Mouse (Mus musculus) heart, embryonic 16.5 days (tissue): ENCODE results near the gene Gm5485. TPM values are rescaled to one million over a fixed set of nuclear protein-coding genes. Genes with fewer than 3 reads are reported as not detected.

Experiments used
- ATAC-seq: fragments of 200-750 bp; cut with Nextera tagmentation; replicated peaks from 2 replicates; pipeline ENCODE4 v1.8.0; 2017; ENCODE audit warnings: moderate number of reproducible peaks; ENCODE audit not compliant: insufficient read depth, low FRiP score; ENCODE audit errors: extremely low read depth
- H3K27ac ChIP-seq: fragments of 300-500 bp; sonication (generic); 2 replicates; pipeline ENCODE4 v1.5.1; 2014; ENCODE audit warnings: mild to moderate bottlenecking, low read length, control low read depth, moderate library complexity
- H3K27me3 ChIP-seq: fragments of 300-500 bp; sonication (generic); 2 replicates; pipeline ENCODE4 v1.6.1; 2014; ENCODE audit warnings: low read length, mixed read lengths; ENCODE audit not compliant: control insufficient read depth, insufficient read depth
- H3K36me3 ChIP-seq: fragments of 300-500 bp; sonication (generic); 2 replicates; pipeline ENCODE4 v1.6.1; 2014; ENCODE audit not compliant: control insufficient read depth, insufficient read depth
- H3K4me1 ChIP-seq: fragments of 300-500 bp; sonication (generic); 2 replicates; pipeline ENCODE4 v1.6.1; 2014; ENCODE audit warnings: low read length, mixed read lengths; ENCODE audit not compliant: control insufficient read depth, insufficient read depth
- H3K4me2 ChIP-seq: fragments of 300-500 bp; sonication (generic); 2 replicates; pipeline ENCODE4 v1.6.1; 2014; ENCODE audit warnings: low read depth, mild to moderate bottlenecking, control low read depth, low read length
- H3K4me3 ChIP-seq: fragments of 300-500 bp; sonication (generic); 2 replicates; pipeline ENCODE4 v1.5.1; 2014; ENCODE audit warnings: mild to moderate bottlenecking, control low read depth, low read length
- H3K9ac ChIP-seq: fragments of 300-500 bp; sonication (generic); 2 replicates; pipeline ENCODE4 v1.6.1; 2014; ENCODE audit warnings: low read length, control low read depth
- H3K9me3 ChIP-seq: fragments of 300-500 bp; sonication (generic); replicated peaks from 2 replicates; pipeline ENCODE4 v1.6.1; 2016; ENCODE audit warnings: low read length; ENCODE audit not compliant: control insufficient read depth
- WGBS: fragments of 180-500 bp; shearing (Covaris S2); extraction: QIAGEN DNeasy Blood & Tissue Kit; methylation state at CpG from one replicate; pipeline ENCODE4 v1.1.7; 2014; 5-methylcytosine and 5-hydroxymethylcytosine counted together
- polyA plus RNA-seq: library from polyadenylated mRNA; unstranded; fragments of >200 nt; fragmentation: Nextera tagmentation; extraction: Ambion mirVana; gene quantifications from 2 replicates; pipeline ENCODE4 v1.2.1, GENCODE M21; 2015

Gene Gm5485
- polyA plus RNA-seq, 1 experiment from 2014 or later = 0.32 TPM

GRCm38 (mm10) chr16:48395278-48395677 lies 16.9 kb downstream of the Gm5485 start:
- Histone ChIP-seq H3K27ac (no peak overlapping the region), H3K9me3 (no peaks in the 10 kb centered on the region), H3K9ac (no peak overlapping the region), H3K36me3 (no peaks in the 10 kb centered on the region), H3K4me2 (no peak overlapping the region), H3K27me3 (no peaks in the 10 kb centered on the region), H3K4me3 (no peak overlapping the region), H3K4me1 (no peaks in the 10 kb centered on the region)
- no peak for ATAC-seq
- 78% methylated on average over 2 of the region's 2 CpGs for WGBS

GRCm38 (mm10) chr16:48386982-48387381 lies 25.2 kb downstream of the Gm5485 start:
- Histone ChIP-seq H3K4me3 (no peak overlapping the region), H3K4me1 (no peaks in the 10 kb centered on the region), H3K36me3 (no peaks in the 10 kb centered on the region), H3K27ac (no peak overlapping the region), H3K9me3 (no peaks in the 10 kb centered on the region), H3K4me2 (no peak overlapping the region), H3K27me3 (no peaks in the 10 kb centered on the region), H3K9ac (no peak overlapping the region)
- 62% methylated on average over 2 of the region's 2 CpGs for WGBS
- ATAC-seq = no peak

GRCm38 (mm10) chr16:48383582-48384257 lies 28.5 kb downstream of the Gm5485 start:
- no peak for ATAC-seq
- WGBS = 52% methylated on average over 2 of the region's 3 CpGs
- Histone ChIP-seq H3K4me1 (no peaks in the 10 kb centered on the region), H3K27me3 (no peaks in the 10 kb centered on the region), H3K4me3 (no peak overlapping the region), H3K27ac (no peak overlapping the region), H3K9ac (no peak overlapping the region), H3K9me3 (no peaks in the 10 kb centered on the region), H3K36me3 (no peaks in the 10 kb centered on the region), H3K4me2 (no peak overlapping the region)

GRCm38 (mm10) chr16:48373711-48374485 lies 38.3 kb downstream of the Gm5485 start:
- Histone ChIP-seq H3K4me1 (no peaks in the 10 kb centered on the region), H3K4me3 (no peak overlapping the region), H3K27me3 (no peaks in the 10 kb centered on the region), H3K9me3 (no peaks in the 10 kb centered on the region), H3K27ac (no peak overlapping the region), H3K9ac (no peak overlapping the region), H3K36me3 (no peaks in the 10 kb centered on the region), H3K4me2 (no peak overlapping the region)
- no peak for ATAC-seq
- 74% methylated on average over 7 of the region's 7 CpGs for WGBS

- Histone ChIP-seq H3K9ac (no peak overlapping the region), H3K9me3 (no peaks in the 10 kb centered on the region), H3K4me2 (no peak overlapping the region), H3K27ac (no peak overlapping the region), H3K4me1 (no peaks in the 10 kb centered on the region), H3K4me3 (no peak overlapping the region), H3K36me3 (no peaks in the 10 kb centered on the region), H3K27me3 (no peaks in the 10 kb centered on the region)
- whole genome bisulfite sequencing = 72% methylated on average over 6 of the region's 6 CpGs
- no peak for ATAC-seq
These were observed 39.8 kb downstream of the Gm5485 start for GRCm38 (mm10) chr16:48372461-48372860.

GRCm38 (mm10) chr16:48368096-48368495 lies 44.1 kb downstream of the Gm5485 start:
- no peak for ATAC-seq
- H3K4me2 ChIP-seq = no peak overlapping the region
- no peak overlapping the region for H3K9ac ChIP-seq
- no peaks in the 10 kb centered on the region for H3K4me1 ChIP-seq
- no peaks in the 10 kb centered on the region for H3K27me3 ChIP-seq
- no peak overlapping the region for H3K27ac ChIP-seq
- 91% methylated on average over 2 of the region's 2 CpGs for WGBS
- H3K36me3 ChIP-seq = no peaks in the 10 kb centered on the region
- H3K9me3 ChIP-seq = peaks cover 2% of the 10 kb centered on the region
- H3K4me3 ChIP-seq = no peak overlapping the region

- Histone ChIP-seq H3K9me3 (peaks cover 2% of the 10 kb centered on the region), H3K27ac (no peak overlapping the region), H3K27me3 (no peaks in the 10 kb centered on the region), H3K4me3 (no peak overlapping the region), H3K4me1 (no peaks in the 10 kb centered on the region), H3K36me3 (no peaks in the 10 kb centered on the region), H3K4me2 (no peak overlapping the region), H3K9ac (no peak overlapping the region)
- 79% methylated on average over 5 of the region's 5 CpGs for WGBS
- ATAC-seq = no peak
These were observed 45.4 kb downstream of the Gm5485 start for GRCm38 (mm10) chr16:48366801-48367200.

- no peak for ATAC-seq
These were observed 51.3 kb downstream of the Gm5485 start for GRCm38 (mm10) chr16:48360887-48361286.

GRCm38 (mm10) chr16:48356417-48356816 lies 55.8 kb downstream of the Gm5485 start:
- no peaks in the 10 kb centered on the region for H3K27me3 ChIP-seq

More at GRCm38 (mm10) chr16:48360887-48361286, 51.3 kb downstream of the Gm5485 start:
- Histone ChIP-seq H3K9me3 (no peaks in the 10 kb centered on the region), H3K27ac (no peak overlapping the region), H3K27me3 (no peaks in the 10 kb centered on the region), H3K4me3 (no peak overlapping the region), H3K4me1 (no peaks in the 10 kb centered on the region), H3K9ac (no peak overlapping the region), H3K36me3 (no peaks in the 10 kb centered on the region), H3K4me2 (no peak overlapping the region)
- WGBS = 85% methylated on average over 12 of the region's 12 CpGs

More at GRCm38 (mm10) chr16:48356417-48356816, 55.8 kb downstream of the Gm5485 start:
- Histone ChIP-seq H3K9me3 (no peaks in the 10 kb centered on the region), H3K4me3 (no peak overlapping the region), H3K4me2 (no peak overlapping the region), H3K4me1 (no peaks in the 10 kb centered on the region), H3K27ac (no peak overlapping the region), H3K36me3 (no peaks in the 10 kb centered on the region), H3K9ac (no peak overlapping the region)
- ATAC-seq = no peak
- 68% methylated on average over 1 of the region's 1 CpGs for WGBS
